Mouse (Mus musculus) urinary bladder, postnatal 25 days (tissue): ENCODE results near the gene Ifih1.

Experiments used
- DNase-seq: peaks from one replicate; pipeline ENCODE4 v3.0.0; 2022; ENCODE audit warnings: low spot score

Ifih1 gene

DNA sequence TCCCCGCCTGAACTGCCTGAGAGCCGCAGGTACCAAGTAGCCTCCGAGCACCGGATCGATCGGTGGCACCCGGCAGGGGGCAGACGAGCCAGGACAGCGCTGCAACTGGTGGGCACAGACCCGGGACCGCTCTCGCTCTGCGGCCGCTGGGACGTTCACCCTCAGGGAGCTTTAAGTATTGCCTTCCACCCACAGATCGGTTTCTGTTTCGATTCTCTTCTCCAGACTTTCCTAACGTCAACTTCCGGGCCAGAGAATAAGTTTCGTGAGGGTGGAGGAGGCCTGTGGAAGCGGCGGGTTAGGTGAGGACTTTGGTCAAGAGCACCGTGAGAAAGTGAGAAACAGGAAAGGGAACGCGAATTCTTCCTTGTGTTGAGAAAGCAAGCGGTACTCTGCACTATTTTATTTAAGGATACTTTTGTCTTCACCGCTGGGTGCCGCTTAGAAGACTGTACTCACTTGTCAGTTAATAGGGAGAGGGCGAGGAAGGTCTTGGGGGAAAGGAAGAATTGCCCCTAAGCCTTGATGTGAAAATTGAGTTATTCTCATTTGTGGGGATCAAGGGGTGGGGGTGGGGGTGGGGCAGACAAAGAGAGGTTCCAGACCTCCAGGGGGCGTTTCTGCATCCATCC lies at the start of gene Ifih1:
Gene Ifih1 (minus strand): TSS at position 242 of the 632 bp plus-strand sequence.
- peak; percentile 50 for DNase-seq

DNA sequence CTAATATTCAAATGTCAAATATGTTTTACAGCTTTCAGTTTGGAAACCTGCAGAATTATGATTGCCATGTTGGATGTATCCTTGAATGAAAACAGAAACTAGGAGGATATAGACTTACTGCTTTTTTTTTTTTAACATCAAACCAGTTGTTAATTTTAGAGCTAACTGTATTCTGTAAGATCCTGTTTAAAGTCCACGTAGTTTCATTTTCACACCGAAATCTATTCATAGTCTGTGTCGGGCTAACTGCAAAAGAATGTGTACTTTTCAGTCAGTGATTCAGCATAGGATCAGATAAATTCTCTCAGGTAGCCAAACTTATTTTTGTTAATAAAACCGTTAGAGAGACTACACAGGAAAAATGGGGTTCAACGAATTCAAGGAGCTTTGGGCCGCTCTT lies 39.9 kb upstream of the Ifih1 start:
- DNase-seq, result no peak

DNA sequence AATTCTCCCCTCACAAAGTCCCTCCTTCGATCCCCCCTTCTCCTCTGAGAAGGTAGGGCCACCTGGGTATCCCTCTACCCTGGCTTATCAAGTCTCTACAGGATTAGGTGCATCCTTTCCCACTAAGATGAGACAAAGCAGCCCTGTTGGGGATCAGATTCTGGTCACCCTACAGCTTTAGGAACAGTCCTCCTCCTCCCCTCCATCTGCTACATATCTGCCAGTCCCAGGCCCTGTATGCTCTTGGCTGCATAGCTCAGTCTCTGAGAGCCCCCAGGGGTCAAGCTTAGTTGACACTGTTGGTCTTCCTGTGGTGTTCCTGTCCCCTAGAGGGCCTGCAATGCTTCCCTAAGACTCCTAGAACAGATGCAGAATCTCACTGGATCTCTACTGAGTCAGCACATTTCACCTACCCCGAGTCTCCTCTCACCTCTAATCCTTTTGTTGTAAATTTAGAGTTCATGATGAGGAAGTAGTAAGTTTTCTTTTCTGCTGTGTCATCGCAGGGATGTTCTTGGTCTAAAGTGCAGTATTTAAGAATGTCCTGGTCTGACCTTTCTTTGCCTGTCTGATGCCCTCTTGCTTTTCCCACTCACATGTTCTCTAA lies 39.0 kb upstream of the Ifih1 start:
- no peak for DNase-seq

DNA sequence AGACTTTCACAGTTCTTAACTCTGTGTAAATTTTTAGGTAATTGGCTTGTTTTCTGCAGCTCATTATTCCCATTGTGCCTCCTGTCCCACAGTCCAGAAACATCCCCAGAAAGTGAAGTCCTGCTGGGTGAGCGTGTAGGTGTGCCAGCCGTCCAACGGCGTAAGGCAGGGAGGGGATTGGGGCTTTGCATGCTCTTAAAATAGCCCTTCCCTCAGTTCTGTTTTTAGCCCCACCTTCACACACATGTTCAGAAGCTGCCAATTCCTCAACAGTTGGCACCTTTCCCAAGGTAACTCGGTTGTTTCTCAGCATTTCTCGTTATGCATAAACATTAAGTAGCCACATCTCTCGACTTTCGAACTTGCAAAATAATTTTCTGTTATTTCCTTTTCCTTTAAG lies 35.6 kb upstream of the Ifih1 start:
- DNase-seq, result no peak

DNA sequence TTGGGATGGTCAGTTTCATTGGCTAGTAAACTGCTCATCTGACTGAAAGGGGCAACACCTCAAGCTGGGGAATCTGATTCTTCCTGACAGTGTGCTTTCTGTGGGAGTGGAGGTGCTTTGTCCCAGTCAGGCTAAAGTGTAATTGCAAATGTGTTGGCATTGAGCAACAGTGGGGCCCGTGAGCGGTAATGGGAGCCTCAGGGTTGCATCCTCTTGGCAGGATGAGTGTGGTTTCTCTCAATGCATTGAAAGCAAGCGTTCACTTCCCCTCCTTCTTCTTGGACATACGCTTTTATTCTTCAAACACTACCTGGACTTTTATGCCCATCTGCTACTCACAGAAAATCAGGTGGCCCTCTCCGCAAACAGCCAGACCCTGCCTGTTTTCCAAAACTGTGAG lies 26.7 kb upstream of the Ifih1 start:
- no peak for DNase-seq

DNA sequence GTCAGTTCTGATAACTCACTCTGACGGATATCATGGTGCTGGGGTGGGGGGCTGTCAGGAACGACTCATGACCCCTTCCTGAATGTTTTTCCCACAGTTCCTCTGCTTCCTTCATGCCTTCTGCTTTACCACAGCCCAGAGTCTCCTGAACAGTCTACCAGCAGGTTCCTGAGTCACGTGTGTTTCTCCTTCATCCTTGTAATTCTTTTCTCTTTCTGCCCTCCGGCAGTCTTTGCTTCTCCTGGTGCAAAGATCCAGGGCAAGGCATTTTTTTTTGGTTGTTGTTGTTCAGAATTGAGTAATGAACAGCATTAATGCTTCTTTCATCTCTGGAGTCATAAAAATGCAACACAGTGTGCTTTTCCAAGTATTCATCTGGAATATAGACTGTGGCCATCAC lies 24.7 kb upstream of the Ifih1 start:
- DNase-seq, result no peak

DNA sequence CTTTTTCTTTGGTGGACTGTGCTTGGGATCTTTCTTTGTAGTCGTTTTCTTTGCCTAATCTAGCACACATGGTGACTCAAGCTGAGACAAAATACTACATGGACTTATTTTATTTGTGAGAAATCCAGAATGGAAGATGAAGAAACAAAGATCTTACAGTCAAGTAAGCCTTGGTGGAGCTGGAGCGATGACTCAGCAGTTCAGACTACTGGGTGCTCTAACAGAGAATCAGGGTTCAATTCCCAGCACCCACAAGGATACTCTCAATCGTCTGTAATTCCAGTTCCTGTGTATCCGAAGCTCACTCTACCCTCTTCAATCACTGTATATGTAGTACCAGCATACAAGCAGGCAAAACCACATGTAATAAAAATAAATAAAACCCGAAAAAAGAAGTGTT lies 24.2 kb upstream of the Ifih1 start:
- DNase-seq, result no peak

DNA sequence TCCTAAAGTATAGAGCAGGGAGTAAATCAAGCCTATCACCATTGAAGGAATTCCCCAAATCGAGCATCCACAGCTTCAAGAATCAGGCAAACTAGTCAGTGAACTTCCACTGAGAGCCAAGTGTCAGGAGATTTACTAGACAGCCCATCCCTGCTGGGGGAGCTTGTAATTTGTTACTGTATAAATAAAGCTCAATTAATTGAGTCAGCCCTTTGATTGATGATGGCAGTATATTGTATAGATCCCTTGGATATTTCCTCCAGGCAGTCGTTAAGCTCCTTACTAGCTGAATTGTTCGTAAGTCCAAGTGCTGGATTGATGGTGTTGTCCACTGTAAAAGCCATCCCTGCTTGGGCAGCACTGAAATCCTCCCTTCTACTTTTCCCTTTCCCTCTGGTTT lies 23.8 kb upstream of the Ifih1 start:
- DNase-seq, result no peak

DNA sequence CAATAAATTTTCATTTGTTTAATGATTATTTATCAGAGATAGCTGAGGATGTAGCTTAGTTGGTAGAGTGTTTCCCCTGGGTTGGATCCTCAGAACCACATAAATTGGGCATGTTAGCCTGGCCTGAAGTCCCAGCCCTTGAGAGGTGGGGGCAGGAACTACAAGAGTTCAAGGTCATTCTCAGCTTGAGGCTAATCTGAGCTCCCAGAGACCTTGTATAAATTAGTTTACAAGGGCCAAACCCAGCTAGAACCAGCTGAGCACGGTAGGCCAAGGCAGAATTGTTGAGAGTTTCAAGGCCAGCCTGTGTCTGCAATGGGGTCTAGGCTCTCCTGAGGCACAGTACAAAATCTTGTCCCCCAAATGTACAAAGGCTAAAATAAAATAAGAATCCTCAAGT lies 19.5 kb upstream of the Ifih1 start:
- no peak for DNase-seq

DNA sequence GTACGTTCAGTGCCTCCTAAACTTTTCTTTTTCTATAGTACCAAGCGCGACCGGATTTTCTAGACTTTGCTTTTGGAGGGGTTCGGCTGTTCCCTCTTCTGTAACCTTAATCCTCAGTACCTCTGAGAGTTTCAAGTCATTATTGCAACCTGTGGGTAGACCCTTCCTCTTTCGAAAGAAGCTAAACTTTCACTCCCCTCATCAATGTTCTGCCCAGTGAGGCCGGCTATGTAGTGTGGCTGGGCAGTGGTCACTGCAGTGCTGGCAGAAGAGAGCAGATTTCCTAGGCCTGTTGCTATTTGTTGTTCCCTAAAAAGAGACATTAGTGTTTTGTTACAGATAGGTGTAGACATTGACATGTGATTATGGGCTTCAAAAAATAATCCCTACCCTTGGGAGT lies 18.8 kb upstream of the Ifih1 start:
- DNase-seq, result no peak

DNA sequence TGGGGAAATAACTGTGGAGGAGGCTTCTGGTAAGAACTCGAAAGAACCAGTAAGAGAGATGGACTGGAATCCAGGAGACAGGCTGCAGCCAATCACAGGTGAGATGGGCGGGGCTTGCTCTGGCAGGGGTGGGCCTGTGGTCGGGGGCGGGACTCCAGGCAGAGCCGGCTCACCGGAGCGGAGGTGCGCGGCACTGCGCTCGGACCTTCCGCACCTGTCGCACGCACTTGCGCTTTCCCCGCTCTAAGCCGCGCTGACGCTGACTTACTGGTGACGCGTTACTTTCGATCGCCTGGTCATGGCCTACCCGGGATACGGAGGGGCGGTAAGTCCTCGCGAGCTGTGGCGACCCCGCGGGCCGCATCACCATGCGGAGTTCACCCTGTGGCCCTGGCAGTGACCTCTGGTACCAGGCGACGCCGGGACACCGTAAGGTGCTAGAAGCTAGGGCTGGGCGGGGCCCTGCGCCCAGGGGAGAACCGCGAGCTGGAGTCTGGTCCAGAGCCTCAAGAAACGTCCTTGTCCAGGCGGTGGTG lies 18.1 kb upstream of the Ifih1 start, which contains the start of gene Gca:
Gene Gca (plus strand): TSS at position 151 of the 536 bp plus-strand sequence.
- peak; percentile 68 for DNase-seq

DNA sequence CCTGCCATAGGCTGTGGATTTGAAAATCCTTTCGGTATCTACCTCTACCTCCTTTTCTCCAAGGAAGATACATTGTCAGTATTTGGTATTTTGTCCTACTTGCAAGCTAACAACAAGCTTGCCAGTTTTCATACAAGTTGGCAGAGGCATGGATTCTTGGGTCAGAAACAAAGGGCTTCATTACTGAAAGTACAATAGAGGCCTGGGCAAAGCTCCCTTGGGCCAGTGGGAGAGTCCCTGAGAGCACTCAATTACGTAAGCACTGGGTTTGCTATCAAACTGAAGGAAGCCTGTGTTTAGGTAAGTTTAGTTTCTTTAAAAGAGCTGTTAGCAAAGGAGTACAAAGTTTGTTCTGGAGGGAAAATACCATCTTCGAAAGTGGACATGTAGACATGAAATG lies 16.5 kb upstream of the Ifih1 start:
- DNase-seq, result no peak

DNA sequence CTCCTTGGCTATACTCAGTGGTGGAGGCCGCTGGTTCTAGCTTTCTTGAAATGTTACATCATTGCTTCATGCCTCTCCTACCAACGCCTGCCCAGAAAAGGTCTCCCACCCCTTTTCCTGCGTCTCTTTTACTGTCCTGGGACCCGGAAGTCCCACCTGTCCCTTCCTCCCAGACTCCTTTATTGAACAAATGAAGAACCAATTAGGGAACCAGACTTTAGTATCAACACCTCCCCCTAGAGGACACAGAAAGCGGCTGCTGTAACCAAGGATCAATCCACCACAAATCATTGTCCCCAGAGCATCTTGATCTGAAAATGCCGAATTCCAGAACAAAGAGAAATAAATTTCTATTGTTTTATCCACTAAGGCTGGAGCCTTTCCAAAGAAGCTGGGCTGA lies 14.5 kb upstream of the Ifih1 start:
- no peak for DNase-seq

DNA sequence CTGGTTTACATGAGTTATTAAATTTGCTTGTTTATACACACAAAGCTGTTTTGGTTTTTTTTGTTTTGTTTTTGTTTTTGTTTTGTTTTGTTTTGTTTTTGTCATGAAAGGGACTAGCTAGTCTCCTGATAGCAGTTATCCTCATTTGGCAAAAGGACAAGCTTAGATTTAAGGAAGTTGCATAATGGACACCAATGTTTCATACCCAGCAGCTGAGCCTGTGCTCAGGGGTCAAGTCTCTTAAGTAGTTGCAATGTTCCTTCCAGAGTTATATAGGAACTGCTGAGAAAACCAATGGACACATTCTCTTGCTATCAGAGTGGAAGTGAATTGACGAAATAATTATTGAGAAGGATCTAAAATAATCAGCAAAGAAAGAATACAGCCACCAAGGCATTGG lies 10.0 kb upstream of the Ifih1 start:
- no peak for DNase-seq

DNA sequence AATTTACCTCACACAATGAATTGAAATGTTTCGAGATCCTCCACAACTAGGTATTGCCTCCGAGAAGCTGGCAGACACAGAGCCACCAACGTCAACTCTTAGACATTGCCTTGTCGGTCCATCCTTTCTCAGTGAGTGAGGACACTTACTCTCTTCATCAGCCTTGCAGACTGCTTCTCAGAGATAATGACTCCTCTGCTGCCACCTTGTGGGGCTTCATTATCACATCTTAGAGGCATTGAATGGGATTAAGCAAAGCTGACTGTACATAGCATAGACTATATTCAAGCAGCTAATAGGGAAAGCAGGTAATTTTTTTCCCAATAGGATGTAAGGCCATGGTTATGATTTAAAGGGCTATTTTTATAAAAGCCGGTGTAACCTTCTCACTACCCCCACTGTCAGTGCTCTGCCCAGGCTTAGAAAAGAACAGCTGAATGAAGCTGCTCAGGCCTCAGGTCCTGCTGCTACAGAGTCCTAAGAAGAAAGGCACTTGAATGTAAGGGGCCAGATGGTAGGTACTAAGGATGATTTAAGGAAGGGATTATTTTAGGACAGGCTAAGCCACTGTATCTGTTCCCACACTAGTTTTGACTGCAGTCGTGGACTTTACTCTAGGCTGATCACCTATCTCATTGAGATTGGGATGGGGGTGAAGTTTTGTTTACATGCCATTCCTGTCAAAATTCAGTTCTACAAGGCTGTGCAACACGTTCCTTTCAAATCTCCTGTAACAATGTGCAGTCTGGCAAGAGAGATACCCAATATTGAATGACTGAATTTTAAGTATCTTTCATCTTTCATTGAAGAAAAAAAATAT lies 8.7 kb upstream of the Ifih1 start:
- peak; percentile 20 for DNase-seq

DNA sequence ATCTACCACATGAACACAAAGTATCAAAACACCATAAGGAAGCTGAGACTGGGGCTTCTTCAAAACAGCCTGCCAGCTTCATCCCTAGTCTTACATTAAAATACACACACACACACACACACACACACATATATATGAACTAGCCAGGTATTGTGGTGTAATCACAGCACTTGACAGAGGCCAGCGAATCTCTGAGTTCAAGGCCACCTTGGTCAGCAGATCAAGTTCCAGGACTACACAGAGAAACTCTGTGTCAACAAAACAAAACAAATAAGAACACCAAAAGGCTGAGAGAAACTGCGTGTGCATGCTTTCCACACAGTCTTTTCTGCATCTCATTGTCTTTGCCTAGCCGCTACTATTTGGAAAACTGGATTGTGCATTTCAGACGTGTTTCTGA lies 6.4 kb upstream of the Ifih1 start:
- DNase-seq, result no peak

DNA sequence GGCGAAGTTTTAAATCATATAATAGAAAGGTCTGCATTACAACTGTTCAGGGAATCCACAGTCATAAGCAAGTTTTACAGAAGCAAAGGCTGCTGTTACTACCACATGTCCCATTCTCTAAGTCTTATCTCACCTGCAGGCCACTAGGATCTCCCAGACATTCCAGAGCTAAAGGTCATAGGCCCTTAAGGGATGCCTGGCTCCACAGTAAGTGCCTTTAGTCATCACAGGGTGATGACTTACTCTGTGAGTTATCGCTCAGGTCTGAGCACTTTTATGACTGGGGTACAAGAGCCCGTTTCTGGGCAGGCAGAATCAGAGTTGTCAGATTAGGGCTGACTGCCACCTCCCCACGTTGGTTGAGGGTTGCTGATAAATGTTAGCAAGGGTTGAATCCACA lies 5.8 kb upstream of the Ifih1 start:
- DNase-seq, result no peak

DNA sequence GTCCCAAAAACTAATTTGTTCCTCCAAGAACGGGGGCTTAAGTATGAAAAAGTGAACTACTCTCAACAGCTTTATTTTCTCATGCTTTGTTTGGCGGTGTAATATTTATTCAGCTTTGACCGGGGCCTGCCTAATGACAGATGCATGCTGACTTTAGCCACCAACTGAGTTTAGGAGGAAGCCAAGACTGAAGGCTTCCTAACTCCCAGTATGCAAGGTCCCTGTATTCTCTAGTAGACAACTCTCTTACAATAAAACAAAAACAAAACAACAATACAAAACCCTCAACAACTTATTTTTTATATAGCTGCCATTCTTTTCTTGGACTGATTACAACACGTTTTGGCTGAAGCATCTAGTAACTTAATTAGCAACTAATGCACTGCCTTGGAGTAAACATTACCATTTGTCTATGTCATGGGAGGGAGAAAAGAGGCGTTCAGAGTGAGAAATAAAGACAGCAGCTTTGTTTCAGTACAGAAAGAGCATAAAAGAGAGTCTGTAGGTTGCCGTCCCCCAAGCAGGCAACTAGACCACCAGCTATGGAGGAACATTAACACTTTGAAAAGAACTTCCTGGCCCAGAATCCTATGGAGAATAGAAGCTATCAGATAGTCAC lies 725 bp upstream of the Ifih1 start:
- no peak for DNase-seq

DNA sequence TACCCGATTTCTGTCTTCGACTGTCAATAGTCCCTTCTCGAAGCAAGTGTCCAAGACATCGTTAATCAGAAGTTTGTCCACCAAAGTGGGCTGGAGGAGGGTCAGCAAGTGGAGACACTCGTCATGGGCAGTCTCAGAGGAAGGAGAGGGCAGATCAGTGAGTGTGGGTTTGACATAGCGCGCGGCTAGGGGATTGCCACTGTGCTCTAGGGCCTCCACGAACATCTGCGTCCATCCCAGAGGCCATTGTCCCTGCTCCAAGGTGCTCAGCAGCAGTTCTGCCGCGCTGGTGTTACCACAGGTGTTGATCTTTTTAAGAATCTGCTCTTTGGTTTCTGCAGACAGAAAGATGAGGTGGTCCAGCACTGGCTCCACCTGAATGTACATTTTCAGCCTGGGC lies 580 bp downstream of the Ifih1 start:
- peak; percentile 4 for DNase-seq

DNA sequence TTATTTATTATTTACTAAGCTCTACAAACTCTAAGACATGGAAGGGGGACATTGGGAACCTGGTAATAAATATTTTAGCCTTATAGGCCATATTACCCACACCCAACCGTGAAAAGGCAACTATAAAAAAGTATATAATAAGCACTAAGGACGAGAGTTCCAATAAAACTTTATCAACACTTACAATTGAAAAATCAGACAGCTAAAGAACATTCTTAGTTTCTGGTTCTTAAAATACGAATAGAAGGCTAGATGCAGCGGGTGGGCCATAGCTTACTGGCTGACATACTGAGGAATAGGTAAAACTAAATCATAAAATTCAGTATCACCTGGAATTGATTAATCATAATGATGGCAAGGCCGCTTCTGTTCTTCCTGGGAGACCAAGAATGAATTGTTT lies 1.2 kb downstream of the Ifih1 start:
- DNase-seq, result no peak

DNA sequence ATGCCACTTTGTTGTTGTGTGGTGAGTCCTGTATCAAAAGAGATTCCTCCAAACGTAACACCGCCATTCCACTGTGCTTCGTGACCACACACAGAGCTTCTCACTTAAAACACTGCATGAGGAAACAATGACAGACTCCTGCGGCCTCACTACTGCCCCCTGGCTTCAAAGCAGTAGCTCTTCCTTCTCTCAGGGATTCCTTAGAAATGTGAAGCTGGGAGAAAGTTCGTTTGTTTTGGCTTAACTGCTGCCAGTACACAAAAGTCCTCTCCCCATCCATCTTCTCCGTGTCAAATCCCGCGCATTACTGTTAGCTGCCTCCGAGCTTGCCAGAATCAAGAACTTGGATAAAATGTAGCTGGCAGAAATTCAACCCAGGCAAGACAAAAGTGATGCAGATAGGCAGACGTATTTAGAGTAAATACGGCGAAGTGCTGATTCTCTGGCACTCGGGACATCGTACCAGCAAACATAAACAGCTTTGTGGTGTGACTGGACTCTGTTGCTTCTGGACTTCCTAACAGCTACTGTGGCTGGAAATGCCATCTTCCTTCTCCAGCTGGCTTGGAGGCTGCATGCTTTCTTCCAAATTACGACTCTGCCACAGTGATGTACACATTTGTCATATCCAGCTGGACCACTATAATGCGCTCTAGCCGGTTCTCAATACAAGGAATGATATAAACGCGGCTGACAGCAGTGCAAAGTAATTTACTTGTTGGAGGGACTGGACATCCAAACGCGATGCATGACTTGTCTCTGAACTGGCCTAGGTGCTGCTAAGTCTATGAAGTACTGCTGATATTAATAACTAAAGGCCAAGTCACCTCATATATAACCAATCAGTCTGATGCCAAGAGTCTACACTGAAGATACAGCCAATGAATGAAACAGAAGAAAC lies 2.4 kb downstream of the Ifih1 start:
- DNase-seq, result peak; percentile 45

DNA sequence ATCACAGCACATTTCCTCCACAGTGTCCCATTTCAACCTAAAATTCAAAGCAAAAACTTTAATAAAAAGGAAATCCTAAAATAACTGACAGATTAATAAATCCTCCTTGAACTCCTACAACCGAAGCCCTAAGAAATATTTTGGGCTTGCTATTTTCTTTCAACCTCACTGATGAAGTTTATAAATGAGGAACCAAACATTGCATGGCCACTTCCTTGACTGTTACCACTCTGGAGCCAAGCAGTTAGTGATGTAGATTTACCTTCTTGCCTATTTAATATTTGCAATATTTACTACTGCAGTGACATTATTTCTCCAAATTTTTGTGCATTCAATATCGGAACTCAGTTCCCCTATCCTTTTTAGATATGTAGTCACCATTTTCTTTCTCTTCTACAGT lies 6.2 kb downstream of the Ifih1 start:
- no peak for DNase-seq
